Mouse (Mus musculus) embryo, embryonic 10 days (tissue): ENCODE measurements around the gene Adamtsl1.

ENCODE experiments used
- DNase-seq: peaks from one replicate; pipeline ENCODE4 v3.0.0-alpha.2; 2015; ENCODE audit warnings: low spot score

The Adamtsl1 gene

DNA sequence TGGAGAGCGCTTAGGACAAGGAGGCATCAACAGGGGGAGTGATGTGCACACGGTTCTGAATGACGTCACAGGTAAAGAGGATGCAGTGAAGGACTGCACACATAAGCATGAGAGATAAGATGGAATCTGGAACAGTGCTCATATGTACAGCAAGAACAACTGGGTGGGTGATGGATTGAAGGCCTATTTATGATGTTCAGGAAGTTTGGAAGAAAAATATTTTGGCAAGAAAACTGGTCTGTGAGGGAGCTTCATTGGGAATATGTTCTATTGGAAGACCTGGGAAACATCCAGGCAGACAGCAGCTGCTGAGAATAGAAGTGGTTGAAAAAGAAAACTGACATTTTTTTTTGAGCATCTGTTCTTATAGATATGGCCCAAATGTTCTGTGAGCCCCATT, 300.4 kb downstream of the Adamtsl1 start:
- DNase-seq: no peak

DNA sequence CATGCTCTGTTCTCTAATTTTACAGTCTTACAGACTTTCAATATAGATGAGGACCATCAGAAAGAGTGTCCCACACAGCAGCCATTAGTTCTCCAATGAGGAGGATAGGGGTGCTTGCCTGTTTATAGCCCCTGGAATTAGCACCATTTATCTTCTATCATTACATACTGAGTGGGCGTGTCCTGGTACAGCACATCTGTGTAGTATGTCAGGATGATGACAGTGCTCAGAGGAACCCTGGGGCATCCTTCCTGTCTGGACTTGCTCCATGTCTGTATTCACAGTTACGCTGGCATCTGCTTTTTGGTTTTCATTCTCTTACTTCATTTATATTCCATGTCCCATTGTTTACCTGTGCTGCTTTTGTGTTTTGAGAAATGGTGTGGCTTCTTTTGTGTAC, 304.5 kb downstream of the Adamtsl1 start:
- DNase-seq: no peak

DNA sequence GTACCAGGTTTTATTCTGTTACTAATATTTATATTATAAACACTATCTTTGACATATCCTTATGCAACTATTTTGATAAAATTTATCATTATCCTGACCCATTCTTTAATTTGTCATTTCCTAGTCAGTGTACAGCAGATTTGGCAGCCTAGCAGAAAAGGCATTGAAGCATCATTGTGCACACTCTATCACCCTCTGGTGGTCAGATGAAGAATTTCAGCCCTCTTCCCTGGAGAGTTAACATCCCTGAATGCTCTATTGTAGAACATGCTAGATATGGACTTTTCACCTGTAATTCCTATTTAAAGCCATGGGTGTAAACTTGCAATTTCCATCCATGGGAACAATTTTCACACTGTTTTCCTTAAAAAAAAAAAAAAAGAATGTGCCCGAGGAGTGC, 305.2 kb downstream of the Adamtsl1 start:
- DNase-seq: peak; percentile 78

DNA sequence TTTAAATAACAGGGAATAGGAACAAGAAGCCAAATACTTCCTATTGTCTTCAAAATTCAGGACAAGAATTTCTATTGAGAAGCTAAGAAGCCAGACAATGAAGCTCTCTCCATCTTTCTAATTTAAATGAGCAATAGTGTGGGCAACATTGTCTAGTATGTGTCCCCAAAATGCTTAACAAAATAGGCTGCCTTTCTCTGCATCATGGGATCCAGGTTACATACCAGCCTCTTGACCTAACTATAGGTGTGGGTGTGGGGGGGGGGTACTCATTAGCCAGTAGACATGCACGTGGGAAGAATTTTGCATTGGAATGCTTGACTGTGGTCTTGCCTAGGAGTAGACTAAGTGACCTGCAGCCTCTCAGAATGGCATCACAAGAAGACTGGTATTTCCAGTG, 305.9 kb downstream of the Adamtsl1 start:
- no peak for DNase-seq

DNA sequence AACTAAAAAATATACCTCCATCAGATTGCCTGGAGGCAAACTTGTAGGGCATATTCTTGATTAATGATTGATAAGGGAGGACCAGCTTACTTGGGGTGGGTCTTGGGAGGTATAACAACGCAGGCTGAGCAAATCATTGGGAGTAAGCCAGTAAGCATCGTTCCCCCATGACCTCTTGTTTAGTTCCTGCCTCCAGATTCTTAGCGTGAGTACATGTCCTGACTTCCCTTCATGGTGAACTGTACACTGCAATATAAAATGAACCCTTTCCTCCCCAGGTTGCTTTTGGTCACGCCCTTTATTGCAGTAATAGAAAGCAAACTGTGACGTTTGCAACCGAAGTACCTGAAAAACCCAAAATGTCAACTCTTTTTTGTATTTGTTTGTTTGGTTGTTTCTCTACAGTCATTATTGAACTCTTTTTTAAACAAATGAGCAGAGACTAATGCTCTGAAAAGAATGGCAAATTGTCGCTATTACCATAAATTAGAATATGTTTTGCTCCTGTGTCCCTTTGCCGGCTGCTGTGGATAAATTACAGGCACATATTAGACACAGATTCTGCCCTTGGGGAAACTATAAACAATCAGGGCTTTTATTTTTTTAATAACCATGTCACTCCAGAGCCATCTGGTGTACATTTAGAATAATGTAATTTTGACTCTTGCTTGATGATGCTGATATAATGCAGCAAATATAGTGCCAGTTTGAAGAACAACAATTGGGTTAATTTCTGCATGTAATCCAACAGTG, 310.2 kb downstream of the Adamtsl1 start:
- DNase-seq: no peak

DNA sequence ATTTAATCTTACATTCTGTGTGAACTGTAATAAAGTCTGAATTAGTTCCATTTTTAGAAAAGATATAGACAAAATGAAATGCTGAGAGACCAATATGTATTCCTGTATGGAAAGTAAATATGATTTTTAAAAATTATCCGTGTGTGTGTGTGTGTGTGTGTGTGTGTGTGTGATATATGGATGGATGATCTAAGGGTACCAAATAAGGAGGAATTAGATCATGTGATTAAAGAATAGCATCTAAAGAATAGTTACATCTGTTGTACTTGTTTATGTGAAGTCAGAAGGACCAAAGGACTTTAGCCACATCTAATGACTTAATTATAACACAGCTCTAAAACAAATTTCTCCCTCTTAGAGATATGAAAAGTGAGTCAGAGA, 310.7 kb downstream of the Adamtsl1 start:
- DNase-seq: no peak

DNA sequence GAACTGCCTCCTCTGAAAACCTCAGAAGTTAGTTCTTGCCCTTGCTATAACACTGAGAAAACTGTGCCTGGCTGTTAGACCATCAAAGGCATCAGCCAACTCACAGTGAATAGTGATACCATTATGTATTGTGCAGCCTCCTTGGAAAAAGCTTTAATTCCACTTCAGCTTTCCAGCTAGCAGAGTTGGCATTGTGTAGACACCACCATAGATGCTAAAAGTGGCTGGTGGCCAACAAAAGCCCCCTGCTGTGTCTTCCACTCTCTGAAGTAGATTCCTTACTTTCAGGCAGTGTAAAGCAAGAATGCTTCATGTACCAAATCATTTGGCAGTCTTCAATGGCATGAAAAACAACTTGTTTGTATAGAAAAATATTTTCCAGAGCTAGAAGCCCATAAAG, 323.1 kb downstream of the Adamtsl1 start:
- no peak for DNase-seq

DNA sequence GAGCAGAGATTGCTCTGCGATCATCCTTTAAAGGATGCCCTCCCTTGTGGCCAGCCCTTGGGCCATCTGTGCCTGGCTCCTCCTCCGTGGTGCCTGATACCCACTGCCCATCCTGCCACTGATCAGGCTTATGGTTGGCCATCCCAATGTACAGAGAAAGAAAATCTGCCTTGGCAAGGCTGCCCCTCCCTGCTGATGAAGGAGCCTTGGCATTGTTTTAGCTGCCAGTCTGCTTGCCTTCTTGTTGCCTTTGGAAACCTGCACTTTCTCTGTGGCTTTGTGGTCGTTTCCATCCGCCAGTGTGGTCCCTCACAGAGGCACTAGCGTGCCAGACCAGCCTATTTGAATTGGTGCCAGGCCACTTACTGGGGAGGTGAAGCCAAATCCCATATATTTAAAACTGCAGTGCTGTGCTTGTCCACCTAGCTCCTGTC, 323.6 kb downstream of the Adamtsl1 start:
- no peak for DNase-seq

DNA sequence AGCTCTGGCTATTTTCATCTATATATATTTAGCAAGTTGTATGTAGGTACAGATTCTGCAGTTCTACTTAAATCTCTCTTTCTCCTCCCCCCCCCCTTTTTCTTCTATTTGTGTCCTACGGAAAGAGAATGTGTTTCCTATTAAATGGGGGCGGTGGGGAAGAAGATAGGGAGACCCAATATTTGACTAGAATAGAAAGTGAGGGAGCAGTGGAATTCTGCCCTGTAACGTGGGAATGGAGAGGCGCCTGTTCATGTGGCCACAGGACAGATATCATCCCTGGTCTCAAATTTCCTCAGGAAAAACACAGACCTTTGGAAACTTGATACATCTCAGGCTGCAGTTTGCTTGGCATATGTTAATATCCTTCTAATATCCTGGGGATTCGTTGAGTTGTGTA, 324.1 kb downstream of the Adamtsl1 start:
- DNase-seq: no peak

DNA sequence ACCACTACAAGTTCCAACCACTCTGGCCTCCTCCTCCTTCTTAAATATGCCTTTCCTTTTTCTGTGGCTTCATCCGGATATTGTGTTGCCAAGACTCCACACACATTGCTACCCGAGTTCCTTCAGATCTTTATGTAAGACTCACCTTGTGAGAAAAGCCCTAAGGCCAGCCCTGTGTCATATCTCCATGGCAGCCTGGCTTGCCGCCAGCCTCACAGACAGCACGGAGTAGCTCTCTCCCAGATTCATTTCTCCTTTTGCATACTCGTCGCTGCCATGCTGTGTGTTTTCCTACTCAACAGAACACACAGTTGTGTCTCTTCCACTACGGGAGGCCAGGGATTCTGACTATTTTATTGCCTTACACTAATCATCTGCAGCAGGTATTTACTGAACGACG, 328.1 kb downstream of the Adamtsl1 start:
- DNase-seq: no peak

DNA sequence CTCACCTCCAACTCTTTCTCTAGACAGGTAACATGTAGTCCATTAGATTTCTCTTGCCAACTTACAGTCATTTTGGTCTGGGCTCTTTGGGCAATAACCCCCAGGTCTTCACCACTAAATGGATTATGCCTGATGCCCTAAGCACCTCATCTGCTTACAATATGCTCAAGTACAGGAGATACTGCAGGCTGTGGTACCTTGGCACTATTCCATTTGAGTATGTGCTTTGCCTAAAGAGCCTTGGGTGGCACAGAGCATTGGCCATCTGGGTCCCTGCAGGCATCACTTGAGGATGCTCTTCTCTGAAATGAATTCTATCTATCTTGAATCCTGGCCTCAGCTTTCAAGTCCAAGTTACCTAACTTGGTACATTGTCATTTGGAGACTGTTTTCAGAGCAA, 330.4 kb downstream of the Adamtsl1 start:
- DNase-seq: no peak

DNA sequence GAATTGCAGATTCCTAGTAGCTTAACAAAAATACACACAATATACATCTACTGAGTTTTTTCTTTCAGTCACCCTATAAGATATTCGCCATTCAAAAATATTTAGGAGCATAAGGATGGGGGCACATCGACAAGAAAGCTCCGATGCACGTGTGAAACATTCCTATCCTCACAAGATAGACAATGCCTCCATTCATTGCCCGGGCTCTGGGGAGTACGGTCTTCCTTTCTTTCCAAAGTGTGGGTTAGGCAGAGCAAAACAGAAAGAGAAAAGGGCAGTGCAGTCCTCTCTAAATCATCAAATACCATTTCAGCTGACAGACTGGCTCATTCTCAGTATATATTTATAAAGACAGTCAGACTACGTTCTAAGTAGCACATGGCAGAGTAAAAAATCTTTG, 332.0 kb downstream of the Adamtsl1 start:
- peak; percentile 48 for DNase-seq

DNA sequence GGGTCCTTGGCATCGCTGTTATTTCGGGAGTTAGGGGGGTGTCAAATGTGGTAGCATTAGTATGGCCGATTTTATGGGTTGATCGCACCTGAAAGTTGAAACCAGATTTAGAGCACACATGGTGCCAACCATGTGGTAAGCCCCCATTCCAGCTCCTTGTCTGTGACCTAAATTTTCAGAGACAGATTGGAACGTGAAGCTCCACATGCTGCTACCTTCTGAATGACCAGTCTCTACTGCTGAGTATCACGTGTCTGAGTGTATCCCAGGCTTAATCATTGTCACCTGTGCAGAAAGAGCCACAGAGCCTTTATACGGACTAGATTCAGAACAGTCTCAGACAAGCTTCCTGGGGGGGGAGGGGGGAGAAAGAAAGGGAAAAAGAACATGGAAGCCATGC, 339.4 kb downstream of the Adamtsl1 start:
- no peak for DNase-seq

DNA sequence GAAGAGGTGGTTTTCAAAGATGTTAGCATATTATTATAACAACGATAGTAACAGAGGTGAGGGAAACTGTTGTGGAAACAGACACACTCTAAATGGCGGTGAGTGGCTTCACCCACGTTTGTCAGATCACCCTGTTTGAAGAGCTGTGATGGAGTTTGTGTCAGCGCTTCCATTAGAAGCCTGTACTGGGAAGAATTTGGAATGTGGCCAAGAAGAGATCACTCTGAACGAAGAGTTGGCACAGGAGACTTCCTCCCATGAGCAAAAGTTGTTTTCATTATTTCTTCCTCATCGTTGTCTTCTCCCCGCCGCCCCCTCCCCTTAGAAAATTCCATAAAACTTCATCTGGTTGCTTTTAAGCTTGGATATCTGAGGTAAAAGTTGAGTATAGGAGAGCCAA, 340.5 kb downstream of the Adamtsl1 start:
- DNase-seq: no peak

DNA sequence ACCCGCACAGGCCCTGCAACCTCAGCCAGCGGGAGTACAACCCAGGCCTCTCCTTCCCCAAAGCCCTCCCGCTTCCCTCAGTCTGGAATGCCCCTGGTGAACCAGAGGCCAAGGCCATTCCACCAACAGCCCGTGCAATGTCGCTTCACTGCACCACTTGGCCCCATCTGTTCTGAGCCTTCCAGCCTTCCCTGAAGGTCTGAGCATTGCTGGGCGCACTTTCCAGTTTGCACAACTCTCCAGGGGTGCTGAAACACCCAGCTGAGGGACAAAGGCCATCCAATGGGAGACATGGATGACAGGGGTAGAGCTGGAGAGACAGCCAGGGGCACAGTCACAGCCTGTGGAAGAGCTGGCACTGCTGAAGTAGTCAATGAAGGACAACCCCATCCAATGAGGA, 365.4 kb downstream of the Adamtsl1 start:
- no peak for DNase-seq

DNA sequence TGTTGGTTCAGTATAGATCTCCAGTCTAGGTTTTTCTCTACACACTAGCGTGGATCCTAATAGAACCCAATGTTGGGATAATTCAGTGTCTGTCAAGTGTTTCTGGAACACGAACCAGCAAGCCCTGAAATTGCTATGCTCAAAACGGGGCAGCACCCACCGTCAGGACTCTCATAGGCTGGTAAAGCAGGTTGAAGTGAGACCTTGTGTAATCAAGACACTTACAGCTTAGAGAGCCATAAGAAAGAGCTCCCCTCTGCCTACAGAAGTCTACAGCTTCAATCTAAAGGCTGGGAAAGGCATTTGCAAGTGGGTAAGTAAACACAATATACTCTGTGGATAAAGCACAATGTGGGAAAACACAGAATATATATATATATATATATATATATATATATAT, 367.3 kb downstream of the Adamtsl1 start:
- DNase-seq: no peak

DNA sequence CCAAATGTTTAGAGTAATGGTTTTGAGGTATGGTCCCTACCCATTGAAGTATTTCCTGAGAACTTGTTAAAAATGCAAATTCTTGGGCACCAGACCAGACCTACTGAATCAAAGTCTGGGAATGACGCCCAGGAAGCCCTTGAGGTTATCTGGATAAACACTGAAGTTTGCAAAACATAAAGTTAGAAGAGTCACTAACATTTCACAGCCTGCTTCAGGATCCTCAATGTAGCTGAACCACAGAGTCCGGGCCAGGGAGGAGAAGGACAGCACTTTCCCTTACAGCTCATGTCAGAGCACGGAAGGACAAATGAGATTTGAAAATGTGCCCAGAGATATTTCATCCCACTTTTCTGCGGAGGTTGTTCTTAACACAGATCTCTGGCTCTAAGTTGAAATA, 370.1 kb downstream of the Adamtsl1 start:
- no peak for DNase-seq

DNA sequence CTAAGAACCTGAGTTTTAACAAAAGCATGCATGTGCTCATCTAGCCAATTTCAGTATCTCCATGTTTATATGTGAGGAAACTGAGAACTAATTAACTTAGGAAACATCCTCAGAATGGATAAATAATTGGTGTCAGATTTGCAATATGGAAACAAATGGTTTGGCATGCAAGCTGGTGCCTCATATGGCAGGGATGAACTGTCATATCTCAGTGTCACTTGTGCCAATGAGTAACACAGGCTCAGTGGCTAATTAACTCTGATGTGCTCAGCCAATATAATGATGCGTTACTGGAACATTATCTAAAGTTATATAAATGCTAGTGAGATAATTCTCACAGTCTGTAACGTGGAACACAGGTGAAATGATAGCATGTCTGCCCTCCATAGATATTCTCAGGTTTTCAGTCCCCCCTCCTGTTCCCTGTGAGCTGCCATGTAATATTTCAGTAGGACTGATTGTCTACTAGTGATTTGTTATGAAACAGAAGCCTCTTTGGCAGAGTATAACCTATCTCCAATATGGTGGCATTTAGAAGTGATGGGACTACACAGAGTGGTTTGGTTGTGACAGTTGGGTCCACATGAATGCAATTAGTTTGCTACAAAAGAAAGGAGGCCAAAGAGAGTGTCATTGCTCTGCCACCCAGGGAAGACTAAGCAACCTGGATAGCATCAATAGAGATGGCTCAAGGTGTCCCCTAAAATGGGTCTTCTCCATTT, 376.1 kb downstream of the Adamtsl1 start:
- no peak for DNase-seq

DNA sequence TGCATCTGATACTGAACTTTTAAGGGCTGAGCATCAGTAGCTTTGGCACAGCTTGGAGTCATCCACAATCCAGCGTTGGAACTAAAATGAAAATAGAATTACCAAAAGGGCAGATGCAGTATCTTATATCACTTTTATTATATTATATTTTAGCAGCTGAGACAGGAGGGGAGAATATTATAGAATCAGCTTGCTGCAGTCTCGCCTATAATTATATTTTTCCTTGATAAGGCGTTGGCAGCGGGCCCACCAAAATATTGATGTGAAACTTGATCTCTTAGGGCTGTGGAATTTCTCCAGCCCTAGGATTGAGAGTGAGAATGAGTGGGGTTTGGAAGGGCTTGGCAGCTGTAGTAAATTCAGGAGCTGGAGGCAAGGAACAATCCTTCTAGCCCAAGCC, 387.3 kb downstream of the Adamtsl1 start:
- DNase-seq: no peak

DNA sequence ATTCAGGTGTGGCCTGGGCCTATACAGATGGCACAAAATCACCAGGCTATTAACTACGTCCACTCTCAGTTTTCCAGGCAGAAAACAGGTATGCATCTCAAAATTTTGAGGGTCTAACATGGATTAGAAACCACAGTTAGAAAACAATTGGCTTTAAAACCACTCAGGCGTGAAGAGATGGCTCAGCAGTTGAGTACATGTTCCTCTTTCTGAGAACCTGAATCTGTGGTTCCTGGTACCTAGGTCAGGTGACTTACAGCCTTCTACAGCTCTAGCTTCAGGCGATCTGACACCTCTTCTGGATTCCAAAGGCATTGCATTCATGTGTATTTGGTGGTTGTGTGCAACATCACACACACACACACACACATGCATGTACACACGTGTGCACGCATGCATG, 390.2 kb downstream of the Adamtsl1 start:
- DNase-seq: no peak

DNA sequence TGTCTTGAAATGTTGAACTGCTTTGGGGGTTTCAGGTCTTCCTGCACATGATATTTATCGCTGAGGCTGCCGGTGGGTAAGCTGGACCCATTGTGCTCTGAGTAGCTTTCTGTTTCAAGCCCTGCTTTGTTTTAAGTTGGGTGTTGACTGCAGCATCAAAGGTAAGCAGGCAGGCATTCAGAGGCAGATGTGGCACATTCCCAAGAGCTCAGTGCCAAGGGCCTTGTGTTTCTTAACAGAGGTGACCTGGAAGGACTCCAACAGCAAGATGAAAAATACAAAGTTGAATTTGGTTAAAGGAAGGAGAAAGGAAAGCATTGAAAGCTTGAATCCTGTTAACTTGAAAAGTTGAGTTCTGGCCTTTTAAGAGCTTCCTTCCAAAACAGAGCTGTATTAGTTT, 402.1 kb downstream of the Adamtsl1 start:
- DNase-seq: no peak

DNA sequence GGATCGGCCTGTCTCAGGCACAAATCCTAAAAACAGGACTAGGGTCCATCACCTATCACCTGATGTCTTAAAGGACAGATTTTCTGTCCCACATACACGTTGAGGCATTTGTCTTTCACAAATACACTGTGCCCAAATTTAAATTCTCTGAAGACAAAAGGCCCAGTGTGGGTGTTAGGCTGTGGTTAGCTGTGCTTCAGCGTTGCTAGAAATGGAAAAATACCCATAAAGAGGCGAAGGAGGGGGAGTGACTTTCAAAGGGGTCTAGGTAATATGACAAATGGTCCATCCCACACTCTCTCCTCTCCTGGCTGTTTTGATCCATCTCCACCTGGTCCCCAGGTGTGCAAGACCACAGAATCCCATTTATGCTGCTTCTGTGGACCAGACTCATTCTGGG, 404.4 kb downstream of the Adamtsl1 start:
- no peak for DNase-seq

DNA sequence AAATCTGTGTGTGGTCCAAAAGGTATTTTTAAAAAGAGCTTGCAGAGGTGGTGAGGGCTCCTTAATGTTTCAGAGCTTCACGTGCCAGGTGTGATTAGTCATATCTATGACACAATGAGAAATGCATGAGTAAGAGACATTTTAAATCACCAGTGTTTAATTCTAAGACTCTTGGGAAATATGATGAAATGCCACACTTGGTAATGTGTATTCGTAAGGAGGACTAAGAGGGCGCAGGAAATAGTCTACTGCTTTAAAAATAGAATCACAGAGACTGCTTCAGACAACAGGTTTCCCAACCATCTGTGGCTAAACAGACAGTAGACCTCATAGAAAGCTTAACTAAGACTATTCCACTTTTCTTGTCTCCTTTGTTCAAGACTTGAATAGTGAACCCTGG, 406.5 kb downstream of the Adamtsl1 start:
- no peak for DNase-seq

DNA sequence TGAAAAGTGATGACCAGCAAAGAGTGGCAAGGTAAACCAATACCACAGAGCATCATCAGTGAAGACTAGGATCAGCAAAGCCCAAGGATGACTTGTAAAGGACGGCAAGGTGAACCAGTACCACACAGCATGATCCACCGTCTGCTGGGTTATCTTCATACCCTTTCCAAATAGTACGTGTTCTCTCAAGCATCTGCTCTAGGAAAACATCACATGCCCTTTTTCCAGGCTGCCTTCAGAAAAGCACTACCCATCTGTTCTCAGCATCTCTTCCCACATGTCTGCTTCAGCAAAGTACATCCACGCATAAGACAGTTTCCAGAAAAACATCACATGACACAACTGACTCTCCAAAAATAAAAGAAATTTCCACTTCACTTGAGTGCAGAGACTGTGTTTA, 408.8 kb downstream of the Adamtsl1 start:
- no peak for DNase-seq
